Mouse (Mus musculus) G1E (cell line): ENCODE data around the gene Pou6f1.

Source experiments
- CTCF ChIP-seq: IDR thresholded peaks from 2 replicates; pipeline ENCODE4 v1.5.1; 2012; ENCODE audit warnings: low read depth, low read length, inconsistent platforms, mixed read lengths
- GATA1 ChIP-seq: IDR thresholded peaks from 2 replicates; pipeline ENCODE4 v1.6.1; 2012; ENCODE audit warnings: borderline replicate concordance, low read length, inconsistent platforms, mixed read lengths
- TAL1 ChIP-seq: conservative IDR thresholded peaks from 2 replicates; pipeline ENCODE4 v1.6.1; 2012; ENCODE audit warnings: low read depth, low read length, inconsistent platforms, mixed read lengths

DNA sequence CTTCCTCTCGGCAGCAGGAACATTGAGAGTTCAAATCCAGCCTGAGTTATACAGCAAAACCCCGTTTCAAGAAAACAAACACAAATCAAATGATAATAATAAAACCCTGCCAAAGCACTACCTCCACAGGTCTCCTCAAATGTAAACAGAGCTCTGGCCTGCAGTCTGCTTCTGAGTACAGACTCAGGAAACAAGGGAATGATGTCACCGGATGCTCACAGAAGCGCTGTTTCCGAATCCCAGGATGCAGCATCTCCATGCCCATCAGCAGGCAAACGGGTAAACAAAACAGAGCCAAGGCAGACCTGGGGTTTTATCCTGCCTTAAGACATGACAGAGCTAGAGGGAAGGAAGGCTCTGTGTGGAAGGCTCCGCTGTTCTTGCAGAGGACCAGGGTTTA, 29.0 kb upstream of the Pou6f1 start:
- TF ChIP-seq CTCF (no peak), TAL1 (no peak), GATA1 (no peak)
